Mouse (Mus musculus): ENCODE results near the gene Cd8a. TPM values are rescaled to one million over a fixed set of nuclear protein-coding genes. Genes with fewer than 3 reads are reported as not detected.

Gene Cd8a
- total and polyA plus RNA-seq, 2 experiments from 2014 or later: not detected

DNA sequence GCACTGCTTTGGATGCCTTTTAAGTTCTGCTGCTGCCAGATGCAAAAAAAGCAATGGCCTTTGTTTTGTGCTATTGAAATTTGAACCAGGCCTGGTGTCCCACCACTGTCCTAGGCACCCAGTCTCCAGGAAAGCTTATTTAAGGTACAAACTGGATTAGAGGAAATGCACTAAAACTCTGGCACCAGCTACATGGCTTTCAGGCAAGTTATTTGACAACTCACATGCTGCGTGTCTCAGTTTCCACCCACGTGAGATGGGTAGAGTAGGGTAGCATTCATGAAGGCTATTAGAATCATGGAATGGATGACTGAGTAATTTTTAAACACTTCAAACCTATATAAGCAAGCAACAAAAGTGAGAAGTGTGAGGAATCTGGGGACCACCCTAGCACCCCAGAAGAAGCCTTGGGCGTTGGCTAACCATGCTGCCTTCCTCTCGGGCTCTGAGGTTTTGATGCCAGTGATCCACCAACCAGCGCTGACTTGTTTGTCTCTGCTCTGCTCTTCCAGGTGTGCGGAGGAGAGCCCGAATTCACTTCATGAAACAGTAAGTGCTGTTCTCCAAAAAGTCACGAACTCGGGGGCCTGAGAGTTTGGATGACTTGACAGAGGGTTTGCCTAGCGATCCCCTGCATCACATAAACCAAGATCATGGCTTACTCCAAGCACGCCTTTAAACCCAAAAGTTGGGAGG, 39.5 kb upstream of the Cd8a start:
- no peaks in the 10 kb centered on the region for H3K36me3 ChIP-seq (ENCODE audit: insufficient read depth)
- no peaks in the 10 kb centered on the region for H3K9me3 ChIP-seq (ENCODE audit: low read length)
- H3K4me3 ChIP-seq (ENCODE audit: low read depth, low read length): no peak overlapping the region
- no peak overlapping the region for H3K27ac ChIP-seq (ENCODE audit: low read depth, low read length)
- no peak for TF ChIP-seq CTCF (IDR thresholded peaks at IDR 0.05; ENCODE audit: low read depth)
- no peaks in the 10 kb centered on the region for H3K27me3 ChIP-seq (ENCODE audit: insufficient read depth, low read length)
- no peak overlapping the region for H3K4me2 ChIP-seq (ENCODE audit: low read depth)
- WGBS: 92% methylated on average over 11 of the region's 11 CpGs
- no peak for DNase-seq
- H3K4me1 ChIP-seq (ENCODE audit: insufficient read depth): no peaks in the 10 kb centered on the region
- ATAC-seq: no peak
- H3K9ac ChIP-seq: no peak overlapping the region

DNA sequence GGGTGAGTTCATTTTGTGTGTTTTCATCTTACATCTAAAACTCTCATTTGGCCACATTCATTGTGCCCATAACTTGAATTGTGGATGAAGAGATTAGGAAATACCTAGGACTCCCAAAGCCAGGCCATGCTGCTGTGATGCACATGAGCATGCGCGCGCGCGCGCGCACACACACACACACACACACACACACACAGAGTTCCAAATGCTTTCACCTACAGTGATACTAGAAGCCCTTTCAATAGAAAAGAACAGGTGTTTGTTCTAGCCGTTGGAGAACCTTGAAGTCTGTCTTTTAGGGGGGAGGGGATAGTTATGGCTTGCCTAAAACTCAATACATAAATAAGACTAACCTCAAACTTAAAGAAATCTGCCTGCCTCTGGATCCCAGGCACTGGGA, 35.6 kb upstream of the Cd8a start:
- ATAC-seq (no peak), DNase-seq (no peak)
- no peak overlapping the region for H3K4me2 ChIP-seq (ENCODE audit: low read depth)
- H3K9me3 ChIP-seq (ENCODE audit: low read length): no peaks in the 10 kb centered on the region
- WGBS: 96% methylated on average over 8 of the region's 8 CpGs
- no peak overlapping the region for H3K9ac ChIP-seq
- TF ChIP-seq CTCF (IDR thresholded peaks at IDR 0.05; ENCODE audit: low read depth): no peak
- no peak overlapping the region for H3K27ac ChIP-seq (ENCODE audit: low read depth, low read length)
- H3K4me3 ChIP-seq (ENCODE audit: low read depth, low read length): no peak overlapping the region
- H3K27me3 ChIP-seq (ENCODE audit: insufficient read depth, low read length): no peaks in the 10 kb centered on the region
- H3K4me1 ChIP-seq (ENCODE audit: insufficient read depth): no peaks in the 10 kb centered on the region
- no peaks in the 10 kb centered on the region for H3K36me3 ChIP-seq (ENCODE audit: insufficient read depth)

DNA sequence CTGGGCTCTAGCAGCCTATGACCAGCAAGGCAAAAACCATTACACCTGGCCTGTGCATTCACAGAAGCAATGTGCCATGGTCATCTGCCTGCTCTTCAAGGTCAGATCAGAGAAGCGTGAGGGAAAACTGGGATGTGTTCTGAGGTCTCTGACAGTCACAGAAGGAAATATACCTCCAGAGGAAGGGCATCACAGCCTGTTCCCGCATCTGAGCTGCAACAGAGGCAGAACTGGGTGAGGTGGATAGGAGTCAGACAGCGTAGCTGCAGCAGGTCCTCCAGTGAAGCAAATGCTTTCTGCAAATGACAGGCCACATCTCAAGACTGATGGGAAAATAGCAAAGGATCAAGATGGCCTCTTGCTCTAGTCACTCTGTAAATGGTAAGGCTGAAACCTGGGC, 34.3 kb upstream of the Cd8a start:
- Histone ChIP-seq H3K27ac (ENCODE audit: low read depth, low read length) (no peak overlapping the region), H3K4me2 (ENCODE audit: low read depth) (no peak overlapping the region), H3K36me3 (ENCODE audit: insufficient read depth) (no peaks in the 10 kb centered on the region), H3K27me3 (ENCODE audit: insufficient read depth, low read length) (no peaks in the 10 kb centered on the region), H3K9me3 (ENCODE audit: low read length) (no peaks in the 10 kb centered on the region), H3K4me3 (ENCODE audit: low read depth, low read length) (no peak overlapping the region), H3K4me1 (ENCODE audit: insufficient read depth) (no peaks in the 10 kb centered on the region), H3K9ac (no peak overlapping the region)
- WGBS: 93% methylated on average over 3 of the region's 3 CpGs
- no peak for TF ChIP-seq CTCF (IDR thresholded peaks at IDR 0.05; ENCODE audit: low read depth)
- no peak for DNase-seq
- ATAC-seq: no peak

DNA sequence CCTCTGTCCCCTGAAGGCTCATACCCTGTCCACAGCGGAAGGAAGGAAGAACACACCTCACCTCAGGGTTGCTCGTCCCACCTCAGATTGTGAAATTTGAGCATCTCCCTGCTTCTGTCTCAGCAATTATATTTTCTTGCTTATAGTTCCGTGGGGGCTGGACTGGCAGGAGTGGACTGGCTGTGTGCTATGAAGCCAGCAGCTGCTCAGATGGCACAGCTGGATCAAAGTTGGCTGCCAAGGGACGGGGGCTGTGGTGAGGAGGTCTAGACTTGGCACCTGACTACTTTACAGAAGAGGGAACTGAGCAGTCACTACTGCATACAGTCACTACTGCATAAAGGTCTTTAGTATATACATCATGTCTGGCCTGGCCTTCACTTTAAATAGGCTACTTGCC, 33.9 kb upstream of the Cd8a start:
- 86% methylated on average over 4 of the region's 4 CpGs for WGBS
- H3K36me3 ChIP-seq (ENCODE audit: insufficient read depth): no peaks in the 10 kb centered on the region
- no peak for DNase-seq
- no peaks in the 10 kb centered on the region for H3K27me3 ChIP-seq (ENCODE audit: insufficient read depth, low read length)
- TF ChIP-seq CTCF (IDR thresholded peaks at IDR 0.05; ENCODE audit: low read depth): no peak
- H3K27ac ChIP-seq (ENCODE audit: low read depth, low read length): no peak overlapping the region
- H3K4me2 ChIP-seq (ENCODE audit: low read depth): no peak overlapping the region
- no peak overlapping the region for H3K9ac ChIP-seq
- H3K4me3 ChIP-seq (ENCODE audit: low read depth, low read length): no peak overlapping the region
- no peaks in the 10 kb centered on the region for H3K4me1 ChIP-seq (ENCODE audit: insufficient read depth)
- no peaks in the 10 kb centered on the region for H3K9me3 ChIP-seq (ENCODE audit: low read length)
- no peak for ATAC-seq

DNA sequence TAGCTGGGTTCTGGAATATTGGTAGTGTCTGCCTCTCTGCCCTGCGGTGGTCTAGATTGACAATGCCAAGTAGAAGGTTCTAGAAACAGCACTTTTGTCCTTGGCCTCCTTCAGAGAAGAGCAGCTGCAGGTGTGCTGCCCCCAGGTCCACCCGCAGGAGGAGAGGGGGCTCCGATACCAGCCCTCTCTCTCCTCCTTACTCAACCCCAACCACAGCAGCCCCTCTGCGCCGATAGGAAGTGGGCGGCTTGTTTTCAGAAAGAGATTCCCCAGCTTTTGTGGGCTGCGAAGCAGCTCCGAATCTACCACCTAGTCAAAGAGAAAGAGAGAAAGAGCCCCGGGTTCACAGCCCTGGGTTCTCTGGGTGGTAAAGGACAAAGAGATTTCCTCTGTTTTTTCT, 32.0 kb upstream of the Cd8a start:
- ATAC-seq: no peak
- no peaks in the 10 kb centered on the region for H3K4me1 ChIP-seq (ENCODE audit: insufficient read depth)

DNA sequence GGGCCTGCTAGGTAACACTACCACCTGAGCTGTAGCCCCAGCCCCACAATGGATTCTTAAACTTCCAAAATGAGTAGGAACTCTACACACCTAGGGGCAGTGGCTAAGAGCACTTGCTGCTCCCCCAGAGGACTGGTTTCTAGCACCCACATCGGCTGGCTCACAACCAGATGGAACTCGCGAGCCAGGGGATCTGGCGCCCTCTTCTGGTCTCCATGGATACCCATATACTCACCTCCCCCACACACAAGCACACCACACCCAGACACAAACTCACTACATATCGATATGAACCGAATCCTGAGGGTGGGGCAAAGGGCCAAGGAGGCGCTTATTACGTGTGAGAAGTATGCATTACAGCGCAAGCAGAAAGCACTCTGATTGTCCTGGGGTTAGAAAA, 25.2 kb upstream of the Cd8a start:
- Histone ChIP-seq H3K9me3 (ENCODE audit: low read length) (no peaks in the 10 kb centered on the region), H3K36me3 (ENCODE audit: insufficient read depth) (no peaks in the 10 kb centered on the region), H3K4me1 (ENCODE audit: insufficient read depth) (no peaks in the 10 kb centered on the region), H3K27me3 (ENCODE audit: insufficient read depth, low read length) (no peaks in the 10 kb centered on the region), H3K4me2 (ENCODE audit: low read depth) (no peak overlapping the region), H3K9ac (no peak overlapping the region), H3K4me3 (ENCODE audit: low read depth, low read length) (no peak overlapping the region), H3K27ac (ENCODE audit: low read depth, low read length) (no peak overlapping the region)
- 94% methylated on average over 9 of the region's 9 CpGs for WGBS
- no peak for TF ChIP-seq CTCF (IDR thresholded peaks at IDR 0.05; ENCODE audit: low read depth)
- ATAC-seq (no peak), DNase-seq (no peak)

More for the DNA sequence above, 32.0 kb upstream of the Cd8a start:
- DNase-seq: no peak
- Histone ChIP-seq H3K27me3 (ENCODE audit: insufficient read depth, low read length) (no peaks in the 10 kb centered on the region), H3K9ac (no peak overlapping the region), H3K4me3 (ENCODE audit: low read depth, low read length) (no peak overlapping the region), H3K4me2 (ENCODE audit: low read depth) (no peak overlapping the region), H3K9me3 (ENCODE audit: low read length) (no peaks in the 10 kb centered on the region), H3K27ac (ENCODE audit: low read depth, low read length) (no peak overlapping the region), H3K36me3 (ENCODE audit: insufficient read depth) (no peaks in the 10 kb centered on the region)
- WGBS: 89% methylated on average over 9 of the region's 9 CpGs
- TF ChIP-seq CTCF (IDR thresholded peaks at IDR 0.05; ENCODE audit: low read depth): no peak

DNA sequence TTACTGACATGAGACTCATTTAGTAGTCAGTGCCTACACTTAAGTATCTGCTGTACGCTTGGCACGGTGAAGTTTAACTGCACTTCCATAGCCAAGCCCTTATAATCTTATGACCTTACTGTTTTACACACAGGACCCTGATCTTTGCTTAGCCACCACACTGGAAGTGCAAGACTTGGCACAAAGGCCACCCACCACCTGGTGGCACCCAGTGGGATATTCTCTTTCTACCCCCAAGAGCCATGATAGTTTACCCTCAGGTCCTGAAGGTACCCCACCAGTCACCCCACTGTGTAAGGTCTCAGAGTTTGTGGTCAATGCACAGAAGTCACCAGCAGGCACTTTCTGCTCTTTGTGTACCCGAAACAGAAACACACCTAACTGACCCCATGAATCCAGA, 22.0 kb upstream of the Cd8a start:
- Histone ChIP-seq H3K4me2 (ENCODE audit: low read depth) (no peak overlapping the region), H3K9me3 (ENCODE audit: low read length) (no peaks in the 10 kb centered on the region), H3K4me1 (ENCODE audit: insufficient read depth) (no peaks in the 10 kb centered on the region), H3K27ac (ENCODE audit: low read depth, low read length) (no peak overlapping the region), H3K4me3 (ENCODE audit: low read depth, low read length) (no peak overlapping the region), H3K36me3 (ENCODE audit: insufficient read depth) (no peaks in the 10 kb centered on the region), H3K27me3 (ENCODE audit: insufficient read depth, low read length) (no peaks in the 10 kb centered on the region), H3K9ac (no peak overlapping the region)
- ATAC-seq (no peak), DNase-seq (no peak)
- TF ChIP-seq CTCF (IDR thresholded peaks at IDR 0.05; ENCODE audit: low read depth): no peak
- WGBS: 92% methylated on average over 3 of the region's 3 CpGs

Measured in forebrain, postnatal 0 days (tissue).